Mouse (Mus musculus) liver, embryonic 13.5 days (tissue): Measurements from ENCODE around the gene Aldh3b3. TPM values are rescaled to one million over a fixed set of nuclear protein-coding genes. Genes with fewer than 3 reads are reported as not detected.

Source experiments
- ATAC-seq: fragments of 200-750 bp; cut with Nextera tagmentation; 2 replicates; pipeline ENCODE4 v1.8.0; 2017; ENCODE audit warnings: low read depth, mild to moderate bottlenecking, moderate number of reproducible peaks, moderate library complexity
- DNase-seq: peaks from one replicate; pipeline ENCODE4 v3.0.0; 2022
- H3K27ac ChIP-seq: fragments of 300-500 bp; sonication (generic); 2 replicates; pipeline ENCODE4 v1.5.1; 2015; ENCODE audit warnings: moderate library complexity, mild to moderate bottlenecking, inconsistent platforms
- H3K27me3 ChIP-seq: fragments of 300-500 bp; sonication (generic); 2 replicates; pipeline ENCODE4 v1.6.1; 2015; ENCODE audit warnings: mild to moderate bottlenecking, inconsistent platforms
- H3K36me3 ChIP-seq: fragments of 300-500 bp; sonication (generic); 2 replicates; pipeline ENCODE4 v1.6.1; 2015; ENCODE audit warnings: mild to moderate bottlenecking, inconsistent platforms
- H3K4me1 ChIP-seq: fragments of 300-500 bp; sonication (generic); replicated peaks from 2 replicates; pipeline ENCODE4 v1.6.1; 2015; ENCODE audit warnings: inconsistent platforms
- H3K4me2 ChIP-seq: fragments of 300-500 bp; sonication (generic); 2 replicates; pipeline ENCODE4 v1.6.1; 2015; ENCODE audit warnings: inconsistent platforms, mild to moderate bottlenecking, moderate library complexity
- H3K4me3 ChIP-seq: fragments of 300-500 bp; sonication (generic); replicated peaks from 2 replicates; pipeline ENCODE4 v1.5.1; 2015; ENCODE audit warnings: mild to moderate bottlenecking, inconsistent platforms
- H3K9ac ChIP-seq: fragments of 300-500 bp; sonication (generic); 2 replicates; pipeline ENCODE4 v1.6.1; 2015; ENCODE audit warnings: mild to moderate bottlenecking, inconsistent platforms
- H3K9me3 ChIP-seq: fragments of 300-500 bp; sonication (generic); replicated peaks from 2 replicates; pipeline ENCODE4 v1.6.1; 2016; ENCODE audit warnings: inconsistent platforms
- WGBS: fragments of 180-500 bp; shearing (Covaris S2); methylation state at CpG from one replicate; pipeline ENCODE4 v1.1.7; 2015; ENCODE audit not compliant: insufficient replicate concordance; 5-methylcytosine and 5-hydroxymethylcytosine counted together
- polyA plus RNA-seq: library from polyadenylated mRNA; unstranded; fragments of >200 nt; fragmentation: Nextera tagmentation; extraction: Ambion mirVana; gene quantifications from 2 replicates; pipeline ENCODE4 v1.2.1, GENCODE M21; 2015

Gene Aldh3b3
- polyA plus RNA-seq, 1 experiment from 2014 or later, result not detected

DNA sequence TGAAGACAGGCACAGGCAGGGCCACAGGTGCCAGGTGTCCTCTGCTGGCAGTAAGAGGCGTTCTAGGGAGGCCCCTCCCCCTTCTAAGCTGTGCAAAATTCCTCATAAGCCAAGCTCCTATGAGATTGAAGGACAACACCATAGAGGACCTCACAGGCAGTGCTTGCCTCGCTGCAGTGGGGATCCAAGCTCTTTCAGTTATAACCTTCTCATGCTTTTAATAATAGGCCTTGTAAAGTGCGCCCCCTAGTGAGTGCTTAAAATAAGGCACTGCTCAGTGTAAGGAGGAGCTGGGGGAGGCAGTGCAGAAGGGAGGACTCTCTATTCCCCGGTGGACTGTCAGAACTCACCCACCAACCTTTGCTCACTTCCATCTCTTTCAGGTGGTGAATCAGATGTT lies 21.9 kb downstream of the Aldh3b3 start:
- Histone ChIP-seq H3K4me1 (peaks cover 7% of the 10 kb centered on the region), H3K9me3 (no peaks in the 10 kb centered on the region), H3K36me3 (no peaks in the 10 kb centered on the region), H3K4me2 (no peak overlapping the region), H3K4me3 (no peak overlapping the region), H3K27me3 (no peaks in the 10 kb centered on the region), H3K27ac (no peak overlapping the region), H3K9ac (no peak overlapping the region)
- DNase-seq (peak; percentile 63), ATAC-seq (peak; percentile 52)
- WGBS, result 16% methylated on average over 4 of the region's 4 CpGs

DNA sequence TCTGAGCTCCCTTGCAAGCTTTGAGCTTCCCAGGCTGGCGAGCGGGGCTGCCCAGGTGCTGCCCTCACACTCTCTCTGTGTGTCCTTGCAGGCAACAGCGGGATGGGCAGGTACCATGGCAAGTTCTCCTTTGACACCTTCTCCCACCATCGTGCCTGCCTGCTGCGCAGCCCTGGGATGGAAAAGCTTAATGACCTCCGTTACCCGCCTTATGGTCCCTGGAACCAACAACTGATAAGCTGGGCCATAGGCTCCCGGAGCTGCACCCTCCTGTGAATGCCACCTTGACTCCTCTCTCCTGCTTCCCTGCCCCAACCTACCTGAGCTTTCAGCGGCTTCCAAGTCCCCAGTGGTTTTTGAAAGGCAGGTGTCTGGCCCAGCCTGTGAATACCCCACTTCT lies 22.5 kb downstream of the Aldh3b3 start:
- ATAC-seq, result no peak
- Histone ChIP-seq H3K9ac (no peak overlapping the region), H3K4me2 (no peak overlapping the region), H3K4me3 (no peak overlapping the region), H3K27ac (no peak overlapping the region), H3K36me3 (no peaks in the 10 kb centered on the region), H3K27me3 (no peaks in the 10 kb centered on the region), H3K9me3 (no peaks in the 10 kb centered on the region), H3K4me1 (peaks cover 13% of the 10 kb centered on the region)
- WGBS, result 65% methylated on average over 9 of the region's 9 CpGs
- DNase-seq, result no peak

DNA sequence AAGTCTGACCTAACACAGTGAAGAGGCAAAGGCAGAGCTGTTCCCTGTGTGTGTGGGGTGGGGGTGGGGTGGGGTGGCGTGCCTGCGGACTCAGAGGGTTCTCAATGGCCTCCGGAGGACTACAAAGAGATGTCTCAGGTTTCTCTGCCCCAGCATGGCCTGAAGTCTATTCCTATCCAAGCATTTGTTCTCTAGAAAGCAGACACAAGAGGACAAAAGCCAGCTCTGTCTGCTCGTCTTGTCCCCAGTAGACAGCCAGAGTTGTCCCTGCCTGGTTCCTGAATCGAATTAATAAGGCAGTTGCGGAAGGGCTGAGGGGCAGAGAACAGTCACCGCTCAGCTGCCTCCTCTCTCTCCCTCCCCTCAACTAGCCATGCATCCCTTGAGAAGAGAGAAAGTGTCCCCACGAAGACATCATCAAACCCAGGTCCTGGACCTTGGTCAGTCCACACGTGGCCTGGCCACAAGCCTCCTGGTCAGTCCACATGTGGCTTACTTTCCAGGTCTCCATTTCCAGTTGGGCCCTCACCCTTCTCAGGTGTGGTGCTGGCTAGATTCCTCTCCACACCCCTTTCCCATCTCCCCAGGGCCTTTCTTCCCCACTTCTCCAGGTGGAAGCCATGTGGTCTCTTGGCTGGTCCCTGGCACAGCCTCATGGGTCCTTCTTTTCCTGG lies 25.2 kb downstream of the Aldh3b3 start:
- Histone ChIP-seq H3K4me2 (no peak overlapping the region), H3K27ac (no peak overlapping the region), H3K9me3 (no peaks in the 10 kb centered on the region), H3K9ac (no peak overlapping the region), H3K4me3 (no peak overlapping the region), H3K27me3 (no peaks in the 10 kb centered on the region), H3K36me3 (peaks cover 2% of the 10 kb centered on the region; the same call in 1 of the 2 replicates), H3K4me1 (peaks cover 28% of the 10 kb centered on the region)
- DNase-seq (no peak), ATAC-seq (no peak)
- 60% methylated on average over 9 of the region's 9 CpGs for whole genome bisulfite sequencing

DNA sequence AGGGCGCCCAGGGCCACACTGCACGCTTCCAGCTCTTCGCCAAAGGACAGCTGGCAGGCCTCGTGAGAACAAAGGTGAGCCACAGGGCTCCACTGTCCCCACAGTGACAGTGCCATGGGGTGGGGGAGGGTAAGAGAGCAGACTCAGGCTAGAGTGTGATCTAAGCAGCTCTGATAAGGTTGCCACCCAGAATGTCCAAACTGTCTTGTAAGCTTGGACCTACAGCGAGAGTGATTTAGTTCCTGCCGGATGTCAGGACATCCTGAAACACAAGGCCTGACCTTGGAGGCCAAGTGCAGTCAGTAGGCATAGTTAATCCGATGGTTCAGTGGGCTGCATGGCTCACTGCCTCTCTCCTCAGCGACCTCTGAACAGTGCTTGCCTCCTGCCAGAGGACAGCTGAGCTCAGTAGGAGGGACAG lies 26.8 kb downstream of the Aldh3b3 start:
- DNase-seq (no peak), ATAC-seq (peak; percentile 35)
- Histone ChIP-seq H3K27ac (peak overlapping the region; percentile 68), H3K4me3 (no peak overlapping the region), H3K9ac (no peak overlapping the region), H3K36me3 (peaks cover 4% of the 10 kb centered on the region; the same call in 1 of the 2 replicates), H3K27me3 (no peaks in the 10 kb centered on the region), H3K4me2 (no peak overlapping the region), H3K9me3 (no peaks in the 10 kb centered on the region), H3K4me1 (peaks cover 28% of the 10 kb centered on the region)
- WGBS, result 21% methylated on average over 8 of the region's 8 CpGs

GRCm38 (mm10) chr19:3986334-3986733 lies 27.9 kb downstream of the Aldh3b3 start, which contains the start of gene Acy3:
TSS of gene Acy3 (plus strand) at chr19:3986570.
- Histone ChIP-seq H3K4me3 (peak within 1 kb of the TSS; percentile 2; the same call in 1 of the 2 replicates), H3K9me3 (no peaks in the 10 kb centered on the region), H3K9ac (peak within 1 kb of the TSS; percentile 39), H3K4me1 (peaks cover 28% of the 10 kb centered on the region), H3K4me2 (peak within 1 kb of the TSS; percentile 43), H3K36me3 (peaks cover 4% of the 10 kb centered on the region; the same call in 1 of the 2 replicates), H3K27me3 (no peaks in the 10 kb centered on the region), H3K27ac (peak within 1 kb of the TSS; percentile 68)
- ATAC-seq (peak; percentile 72), DNase-seq (peak; percentile 48)
- WGBS, result 13% methylated on average over 8 of the region's 8 CpGs

- peaks cover 36% of the 10 kb centered on the region for H3K4me1 ChIP-seq
- ATAC-seq (no peak), DNase-seq (no peak)
- no peak overlapping the region for H3K27ac ChIP-seq
- no peak overlapping the region for H3K4me3 ChIP-seq
- peaks cover 4% of the 10 kb centered on the region; the same call in 1 of the 2 replicates for H3K36me3 ChIP-seq
- 83% methylated on average over 14 of the region's 14 CpGs for WGBS
- 0 out of 2 replicates have a peak, but pooled peaks cover 4% of the 10 kb centered on the region for H3K27me3 ChIP-seq
- no peaks in the 10 kb centered on the region for H3K9me3 ChIP-seq
- H3K4me2 ChIP-seq, result no peak overlapping the region
- no peak overlapping the region for H3K9ac ChIP-seq
Observed at GRCm38 (mm10) chr19:3988066-3988465, 29.6 kb downstream of the Aldh3b3 start.

- no peak overlapping the region for H3K9ac ChIP-seq
- H3K36me3 ChIP-seq, result peaks cover 4% of the 10 kb centered on the region; the same call in 1 of the 2 replicates
- WGBS, result 73% methylated on average over 4 of the region's 4 CpGs
- DNase-seq, result no peak
- H3K27ac ChIP-seq, result no peak overlapping the region
- H3K27me3 ChIP-seq, result 0 out of 2 replicates have a peak, but pooled peaks cover 4% of the 10 kb centered on the region
- no peak overlapping the region for H3K4me3 ChIP-seq
- H3K9me3 ChIP-seq, result no peaks in the 10 kb centered on the region
- H3K4me2 ChIP-seq, result no peak overlapping the region
- no peak for ATAC-seq
- peaks cover 36% of the 10 kb centered on the region for H3K4me1 ChIP-seq
Observed at GRCm38 (mm10) chr19:3988750-3989149, 30.3 kb downstream of the Aldh3b3 start.

- WGBS, result 66% methylated on average over 6 of the region's 6 CpGs
- Histone ChIP-seq H3K36me3 (peaks cover 4% of the 10 kb centered on the region; the same call in 1 of the 2 replicates), H3K4me2 (no peak overlapping the region), H3K9me3 (no peaks in the 10 kb centered on the region), H3K9ac (no peak overlapping the region), H3K27ac (no peak overlapping the region), H3K4me1 (peaks cover 24% of the 10 kb centered on the region), H3K4me3 (no peak overlapping the region), H3K27me3 (0 out of 2 replicates have a peak, but pooled peaks cover 4% of the 10 kb centered on the region)
- DNase-seq (no peak), ATAC-seq (no peak)
Observed at GRCm38 (mm10) chr19:3990804-3991203, 32.4 kb downstream of the Aldh3b3 start.

DNA sequence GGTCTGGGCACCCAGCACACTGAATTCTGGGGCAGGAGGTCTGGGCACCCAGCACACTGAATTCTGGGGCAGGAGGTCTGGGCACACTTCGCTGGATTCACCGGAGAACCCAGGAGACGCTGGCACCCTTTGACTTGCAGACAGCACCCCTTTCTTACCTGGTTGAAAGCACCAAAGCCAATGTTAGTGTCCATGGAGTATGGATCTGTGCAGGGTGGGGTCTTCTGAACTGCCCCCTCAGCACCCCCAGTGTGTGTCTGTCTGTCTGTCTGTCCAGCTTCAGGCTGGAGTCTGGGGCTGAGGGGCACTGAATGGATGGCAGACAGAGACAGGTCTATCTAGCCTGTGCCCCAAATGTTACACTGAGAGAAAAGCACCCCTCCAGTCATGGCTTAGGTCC lies 33.1 kb downstream of the Aldh3b3 start:
- Histone ChIP-seq H3K9me3 (no peaks in the 10 kb centered on the region), H3K36me3 (peaks cover 4% of the 10 kb centered on the region; the same call in 1 of the 2 replicates), H3K27ac (no peak overlapping the region), H3K4me3 (no peak overlapping the region), H3K4me2 (no peak overlapping the region), H3K9ac (no peak overlapping the region), H3K4me1 (peaks cover 16% of the 10 kb centered on the region), H3K27me3 (0 out of 2 replicates have a peak, but pooled peaks cover 4% of the 10 kb centered on the region)
- WGBS, result 83% methylated on average over 3 of the region's 3 CpGs
- ATAC-seq (no peak), DNase-seq (no peak)

GRCm38 (mm10) chr19:3991966-3992365 lies 33.5 kb downstream of the Aldh3b3 start:
- Histone ChIP-seq H3K4me3 (no peak overlapping the region), H3K9ac (no peak overlapping the region), H3K4me2 (no peak overlapping the region), H3K27ac (no peak overlapping the region), H3K36me3 (peaks cover 4% of the 10 kb centered on the region; the same call in 1 of the 2 replicates), H3K9me3 (no peaks in the 10 kb centered on the region), H3K4me1 (peaks cover 14% of the 10 kb centered on the region), H3K27me3 (0 out of 2 replicates have a peak, but pooled peaks cover 4% of the 10 kb centered on the region)
- DNase-seq (no peak), ATAC-seq (no peak)
- 67% methylated on average over 3 of the region's 3 CpGs for WGBS

- 0 out of 2 replicates have a peak, but pooled peaks cover 4% of the 10 kb centered on the region for H3K27me3 ChIP-seq
- no peaks in the 10 kb centered on the region for H3K9me3 ChIP-seq
- DNase-seq (no peak), ATAC-seq (no peak)
- WGBS, result 45% methylated on average over 5 of the region's 5 CpGs
- H3K4me2 ChIP-seq, result no peak within 1 kb of the TSS
- H3K36me3 ChIP-seq, result peaks cover 4% of the 10 kb centered on the region; the same call in 1 of the 2 replicates
- H3K27ac ChIP-seq, result no peak within 1 kb of the TSS
- no peak within 1 kb of the TSS for H3K4me3 ChIP-seq
- peaks cover 10% of the 10 kb centered on the region; the same call in 1 of the 2 replicates for H3K4me1 ChIP-seq
- no peak within 1 kb of the TSS for H3K9ac ChIP-seq
Observed at GRCm38 (mm10) chr19:3992416-3992815, 34.0 kb downstream of the Aldh3b3 start, which contains the start of gene Tbx10. TSS of gene Tbx10 (plus strand) at chr19:3992752.
